Mouse (Mus musculus): Measurements from ENCODE around the gene Lpcat3. TPM values are rescaled to one million over a fixed set of nuclear protein-coding genes. Genes with fewer than 3 reads are reported as not detected.
A peak's percentile ranks its signal among the peaks of the same experiment; 100 is the strongest.
"Not testable (repeated sequence)": the region's sequence is repeated elsewhere in the genome, so short reads cannot be mapped to it uniquely, and the experiment has no call there.

Gene Lpcat3
- polyA plus RNA-seq, 1 experiment from 2014 or later: 32.3 TPM

GRCm38 (mm10) chr6:124686644-124687043 lies 23.8 kb downstream of the Lpcat3 start:
- H3K36me3 ChIP-seq (ENCODE audit: control insufficient read depth, insufficient read depth, low read length); H3K27ac ChIP-seq (ENCODE audit: low read depth, low read length): not testable (repeated sequence)

GRCm38 (mm10) chr6:124688151-124688758 lies 25.4 kb downstream of the Lpcat3 start:
- H3K4me3 ChIP-seq (ENCODE audit: low read depth, low read length): no peak overlapping the region
- no peaks in the 10 kb centered on the region for H3K4me1 ChIP-seq (ENCODE audit: control insufficient read depth, insufficient read depth, low read length)
- 86% methylated on average over 8 of the region's 8 CpGs for WGBS
- DNase-seq (ENCODE audit: low spot score, missing footprints) (peak; percentile 31), ATAC-seq (ENCODE audit: low FRiP score) (no peak)
- H3K27ac ChIP-seq (ENCODE audit: low read depth, low read length): no peak overlapping the region
- no peak overlapping the region for H3K4me2 ChIP-seq
- no peak overlapping the region for H3K9ac ChIP-seq (ENCODE audit: low read length)
- H3K36me3 ChIP-seq (ENCODE audit: control insufficient read depth, insufficient read depth, low read length): no peaks in the 10 kb centered on the region
- no peaks in the 10 kb centered on the region for H3K27me3 ChIP-seq (ENCODE audit: control insufficient read depth, insufficient read depth, low read length)
- H3K9me3 ChIP-seq (ENCODE audit: control insufficient read depth, low read length): no peaks in the 10 kb centered on the region

More at GRCm38 (mm10) chr6:124686644-124687043, 23.8 kb downstream of the Lpcat3 start:
- H3K4me1 ChIP-seq (ENCODE audit: control insufficient read depth, insufficient read depth, low read length); H3K9ac ChIP-seq (ENCODE audit: low read length); H3K9me3 ChIP-seq (ENCODE audit: control insufficient read depth, low read length); H3K4me2 ChIP-seq; H3K27me3 ChIP-seq (ENCODE audit: control insufficient read depth, insufficient read depth, low read length); H3K4me3 ChIP-seq (ENCODE audit: low read depth, low read length); ATAC-seq (ENCODE audit: low FRiP score): not testable (repeated sequence)
- DNase-seq (ENCODE audit: low spot score, missing footprints): peak; percentile 45
- 60% methylated on average over 1 of the region's 1 CpGs for WGBS

- H3K4me1 ChIP-seq (ENCODE audit: control insufficient read depth, insufficient read depth, low read length): no peaks in the 10 kb centered on the region
- no peak overlapping the region for H3K9ac ChIP-seq (ENCODE audit: low read length)
- 92% methylated on average over 3 of the region's 3 CpGs for WGBS
- no peaks in the 10 kb centered on the region for H3K9me3 ChIP-seq (ENCODE audit: control insufficient read depth, low read length)
- no peak overlapping the region for H3K4me2 ChIP-seq
- no peaks in the 10 kb centered on the region for H3K36me3 ChIP-seq (ENCODE audit: control insufficient read depth, insufficient read depth, low read length)
- H3K27me3 ChIP-seq (ENCODE audit: control insufficient read depth, insufficient read depth, low read length): no peaks in the 10 kb centered on the region
- DNase-seq (ENCODE audit: low spot score, missing footprints) (no peak), ATAC-seq (ENCODE audit: low FRiP score) (no peak)
- H3K27ac ChIP-seq (ENCODE audit: low read depth, low read length): no peak overlapping the region
- H3K4me3 ChIP-seq (ENCODE audit: low read depth, low read length): no peak overlapping the region
Observed at GRCm38 (mm10) chr6:124689011-124689410, 26.2 kb downstream of the Lpcat3 start.

- no peak overlapping the region for H3K4me3 ChIP-seq (ENCODE audit: low read depth, low read length)
- 98% methylated on average over 3 of the region's 3 CpGs for WGBS
- no peak overlapping the region for H3K9ac ChIP-seq (ENCODE audit: low read length)
- no peaks in the 10 kb centered on the region for H3K27me3 ChIP-seq (ENCODE audit: control insufficient read depth, insufficient read depth, low read length)
- peak; percentile 75 for DNase-seq (ENCODE audit: low spot score, missing footprints)
- no peak overlapping the region for H3K4me2 ChIP-seq
- ATAC-seq (ENCODE audit: low FRiP score): no peak
- H3K9me3 ChIP-seq (ENCODE audit: control insufficient read depth, low read length): no peaks in the 10 kb centered on the region
- no peak overlapping the region for H3K27ac ChIP-seq (ENCODE audit: low read depth, low read length)
- no peaks in the 10 kb centered on the region for H3K36me3 ChIP-seq (ENCODE audit: control insufficient read depth, insufficient read depth, low read length)
- no peaks in the 10 kb centered on the region for H3K4me1 ChIP-seq (ENCODE audit: control insufficient read depth, insufficient read depth, low read length)
Observed at GRCm38 (mm10) chr6:124690517-124690916, 27.7 kb downstream of the Lpcat3 start.

GRCm38 (mm10) chr6:124693243-124693981 lies 30.6 kb downstream of the Lpcat3 start:
- H3K4me3 ChIP-seq (ENCODE audit: low read depth, low read length): no peak overlapping the region
- H3K36me3 ChIP-seq (ENCODE audit: control insufficient read depth, insufficient read depth, low read length): no peaks in the 10 kb centered on the region
- no peaks in the 10 kb centered on the region for H3K27me3 ChIP-seq (ENCODE audit: control insufficient read depth, insufficient read depth, low read length)
- no peak overlapping the region for H3K27ac ChIP-seq (ENCODE audit: low read depth, low read length)
- whole genome bisulfite sequencing: 85% methylated on average over 15 of the region's 15 CpGs
- H3K9ac ChIP-seq (ENCODE audit: low read length): no peak overlapping the region
- DNase-seq (ENCODE audit: low spot score, missing footprints) (peak; percentile 59), ATAC-seq (ENCODE audit: low FRiP score) (no peak)
- no peak overlapping the region for H3K4me2 ChIP-seq
- no peaks in the 10 kb centered on the region for H3K9me3 ChIP-seq (ENCODE audit: control insufficient read depth, low read length)
- no peaks in the 10 kb centered on the region for H3K4me1 ChIP-seq (ENCODE audit: control insufficient read depth, insufficient read depth, low read length)

- Histone ChIP-seq H3K27me3 (ENCODE audit: control insufficient read depth, insufficient read depth, low read length) (no peaks in the 10 kb centered on the region), H3K36me3 (ENCODE audit: control insufficient read depth, insufficient read depth, low read length) (no peaks in the 10 kb centered on the region), H3K4me3 (ENCODE audit: low read depth, low read length) (no peak overlapping the region), H3K4me1 (ENCODE audit: control insufficient read depth, insufficient read depth, low read length) (no peaks in the 10 kb centered on the region), H3K27ac (ENCODE audit: low read depth, low read length) (no peak overlapping the region), H3K4me2 (no peak overlapping the region), H3K9ac (ENCODE audit: low read length) (no peak overlapping the region), H3K9me3 (ENCODE audit: control insufficient read depth, low read length) (no peaks in the 10 kb centered on the region)
- 83% methylated on average over 15 of the region's 15 CpGs for WGBS
- no peak for ATAC-seq (ENCODE audit: low FRiP score)
- DNase-seq (ENCODE audit: low spot score, missing footprints): peak; percentile 53
Observed at GRCm38 (mm10) chr6:124694166-124694955, 31.5 kb downstream of the Lpcat3 start.

GRCm38 (mm10) chr6:124696441-124697150 lies 33.8 kb downstream of the Lpcat3 start:
- Histone ChIP-seq H3K4me3 (ENCODE audit: low read depth, low read length) (no peak overlapping the region), H3K36me3 (ENCODE audit: control insufficient read depth, insufficient read depth, low read length) (no peaks in the 10 kb centered on the region; the same call in 1 of the 2 replicates), H3K4me2 (no peak overlapping the region), H3K4me1 (ENCODE audit: control insufficient read depth, insufficient read depth, low read length) (no peaks in the 10 kb centered on the region), H3K27ac (ENCODE audit: low read depth, low read length) (no peak overlapping the region), H3K9me3 (ENCODE audit: control insufficient read depth, low read length) (no peaks in the 10 kb centered on the region), H3K27me3 (ENCODE audit: control insufficient read depth, insufficient read depth, low read length) (no peaks in the 10 kb centered on the region), H3K9ac (ENCODE audit: low read length) (no peak overlapping the region)
- DNase-seq (ENCODE audit: low spot score, missing footprints) (peak; percentile 39), ATAC-seq (ENCODE audit: low FRiP score) (no peak)
- 90% methylated on average over 7 of the region's 7 CpGs for WGBS

- WGBS: 86% methylated on average over 6 of the region's 6 CpGs
- no peak overlapping the region for H3K9ac ChIP-seq (ENCODE audit: low read length)
- H3K9me3 ChIP-seq (ENCODE audit: control insufficient read depth, low read length): no peaks in the 10 kb centered on the region
- no peaks in the 10 kb centered on the region for H3K4me1 ChIP-seq (ENCODE audit: control insufficient read depth, insufficient read depth, low read length)
- H3K27me3 ChIP-seq (ENCODE audit: control insufficient read depth, insufficient read depth, low read length): no peaks in the 10 kb centered on the region
- H3K4me2 ChIP-seq: no peak overlapping the region
- H3K4me3 ChIP-seq (ENCODE audit: low read depth, low read length): no peak overlapping the region
- H3K27ac ChIP-seq (ENCODE audit: low read depth, low read length): no peak overlapping the region
- no peak for ATAC-seq (ENCODE audit: low FRiP score)
- H3K36me3 ChIP-seq (ENCODE audit: control insufficient read depth, insufficient read depth, low read length): peaks cover 4% of the 10 kb centered on the region
- DNase-seq (ENCODE audit: low spot score, missing footprints): no peak
Observed at GRCm38 (mm10) chr6:124698751-124699150, 35.9 kb downstream of the Lpcat3 start.

Data from midbrain, embryonic 11.5 days (tissue).